Mouse (Mus musculus) embryo, embryonic 11.5 days (tissue): ENCODE data around the gene Gli2.

Source experiments
- DNase-seq: peaks from one replicate; pipeline ENCODE4 v3.0.0-alpha.2; 2012; ENCODE audit warnings: low read depth, low spot score

The Gli2 gene

DNA sequence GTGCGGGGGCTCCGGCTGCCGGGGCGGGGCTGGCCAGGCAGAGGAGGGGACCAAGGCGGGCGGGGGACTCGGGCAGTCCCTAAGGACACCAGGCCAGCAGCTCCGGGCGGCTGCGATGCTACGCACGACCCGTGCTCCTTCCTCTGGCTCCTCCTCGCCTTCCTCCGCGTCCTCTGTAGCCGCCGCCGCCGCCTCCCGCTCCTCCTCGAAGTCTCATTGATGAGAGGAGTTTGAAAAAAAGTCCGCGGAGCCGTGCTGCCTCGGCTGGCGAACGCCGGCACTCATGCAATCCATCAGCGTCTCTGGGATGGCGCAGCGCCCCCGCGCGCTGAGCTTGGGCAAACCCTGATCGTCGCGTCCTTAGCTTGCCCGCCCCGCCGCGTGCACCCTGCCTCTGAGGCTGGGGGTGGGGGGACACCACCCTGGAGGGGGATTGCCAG, at the start of gene Gli2:
Gene Gli2, minus strand, starts transcription at position 218 of the 440 bp plus-strand sequence.
- DNase-seq, result peak; percentile 85

DNA sequence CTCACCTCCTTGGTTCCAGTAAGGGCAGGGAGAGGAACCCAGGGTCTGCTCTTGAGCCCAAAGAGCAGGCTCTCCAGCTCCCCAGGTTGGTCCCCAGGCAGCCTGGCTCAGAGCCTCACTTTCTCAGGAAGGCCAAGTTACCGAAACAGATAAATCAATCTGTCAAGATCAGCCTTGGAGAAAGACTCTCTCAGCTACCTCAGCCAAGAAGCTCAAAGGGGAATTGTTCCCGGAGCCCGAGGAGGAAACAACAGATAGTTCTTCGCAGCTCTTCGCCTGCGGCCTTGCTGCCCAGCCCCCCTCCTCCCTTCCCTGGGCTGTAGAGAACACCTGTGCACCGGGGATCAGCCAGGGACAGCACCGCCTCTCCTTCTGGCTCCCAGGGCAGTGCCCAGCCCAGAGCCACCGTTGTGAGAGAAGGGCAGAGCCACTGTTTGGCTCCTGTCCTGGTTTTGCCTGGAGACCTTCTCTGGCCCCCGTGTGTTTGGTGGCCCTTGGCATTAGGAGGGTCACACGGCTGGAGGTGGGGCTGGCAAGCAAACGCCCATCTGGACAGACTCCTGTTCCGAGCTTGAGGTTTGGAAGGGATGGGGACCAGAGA, 44.6 kb upstream of the Gli2 start:
- DNase-seq, result peak; percentile 13

DNA sequence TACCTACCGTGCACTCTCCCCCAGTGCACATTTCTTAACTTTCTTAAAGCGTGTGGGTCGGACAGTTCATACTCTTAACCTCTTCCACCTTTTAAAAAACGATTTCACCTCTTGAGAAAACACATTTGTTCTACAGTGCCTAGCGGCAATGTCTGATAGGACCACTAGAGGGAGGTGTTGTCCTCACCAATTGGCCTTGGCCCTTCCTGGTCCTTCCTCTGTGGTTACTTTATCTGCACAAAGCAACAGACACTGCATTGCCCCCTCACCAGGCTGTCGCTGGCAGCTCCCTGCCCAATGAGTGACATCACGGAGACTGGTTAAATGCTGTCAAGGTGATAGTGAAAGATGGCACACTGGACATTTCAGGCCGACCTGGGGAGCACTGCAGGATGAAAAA, 40.3 kb upstream of the Gli2 start:
- peak; percentile 62 for DNase-seq

DNA sequence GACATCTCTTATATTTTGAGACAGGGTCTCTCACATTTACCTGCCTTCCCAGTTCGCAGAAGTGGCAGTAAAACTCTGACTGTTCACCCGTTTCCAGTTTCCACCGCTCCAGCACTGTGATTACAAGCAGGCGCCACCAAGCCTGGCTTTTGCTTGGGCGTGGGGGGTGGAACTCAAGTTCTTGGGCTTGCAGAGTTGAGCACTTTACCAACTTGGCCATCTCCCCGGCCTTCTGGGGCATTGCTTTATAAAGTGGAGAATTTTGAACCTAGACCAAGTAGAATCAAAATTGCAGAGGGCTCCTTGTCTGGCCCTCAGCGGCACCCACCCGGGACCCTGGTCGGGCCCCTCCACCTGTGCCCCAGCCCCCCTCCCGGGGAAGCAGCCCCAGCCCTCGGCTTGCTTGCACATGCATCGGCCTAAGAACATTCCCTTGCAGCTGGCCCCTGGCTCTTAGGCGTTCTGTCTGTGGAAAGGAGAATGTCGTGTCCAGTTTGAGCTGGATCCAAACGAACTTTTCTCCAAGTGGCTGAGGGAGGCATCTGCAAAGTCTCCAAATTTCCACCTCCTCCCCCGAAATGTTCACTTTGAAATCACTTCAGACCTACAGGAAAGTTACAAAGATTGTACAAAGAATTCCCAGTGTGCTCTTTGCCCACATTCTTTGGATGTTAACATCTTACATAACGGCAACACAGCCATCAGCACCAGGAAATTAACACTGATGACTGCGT, 36.6 kb upstream of the Gli2 start:
- no peak for DNase-seq

DNA sequence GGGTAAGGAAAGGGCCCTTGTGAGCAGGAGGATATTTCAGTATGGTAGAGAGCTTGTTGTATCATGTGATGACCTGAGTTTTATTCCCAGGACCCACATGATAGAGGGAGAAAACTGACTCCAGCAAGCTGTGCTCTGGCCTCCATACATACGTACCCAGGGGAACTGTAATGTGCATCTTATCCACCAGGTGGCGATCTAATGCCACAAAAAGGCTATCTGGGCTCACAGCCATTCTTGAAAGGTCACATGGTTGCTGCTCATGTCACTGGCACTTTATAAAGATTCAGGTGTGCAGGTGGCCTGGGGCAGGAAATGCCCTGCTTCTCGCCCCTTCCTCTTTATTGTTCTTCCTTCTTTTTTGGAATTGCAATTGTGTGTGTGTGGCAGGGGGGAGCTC, 34.1 kb upstream of the Gli2 start:
- peak; percentile 69 for DNase-seq

DNA sequence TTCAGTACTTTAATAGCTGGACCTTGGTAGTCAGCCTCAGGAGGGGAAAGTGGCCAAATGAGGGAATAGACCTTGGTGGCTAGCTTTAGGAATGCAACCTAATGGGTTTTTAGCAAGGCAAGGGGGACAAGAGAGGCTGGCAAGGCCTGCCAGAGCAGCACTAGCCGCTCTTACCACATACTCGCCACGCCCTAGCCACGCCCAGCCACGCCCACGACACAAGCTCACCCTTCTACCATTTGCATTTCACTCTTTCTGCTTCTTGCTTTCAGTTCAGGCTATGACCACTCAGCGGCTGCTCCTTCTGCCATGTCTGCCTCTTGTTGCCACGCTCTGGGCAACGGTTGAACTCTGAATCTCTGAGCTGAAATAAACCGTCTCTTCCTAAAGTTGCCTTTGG, 32.4 kb upstream of the Gli2 start:
- DNase-seq, result no peak

DNA sequence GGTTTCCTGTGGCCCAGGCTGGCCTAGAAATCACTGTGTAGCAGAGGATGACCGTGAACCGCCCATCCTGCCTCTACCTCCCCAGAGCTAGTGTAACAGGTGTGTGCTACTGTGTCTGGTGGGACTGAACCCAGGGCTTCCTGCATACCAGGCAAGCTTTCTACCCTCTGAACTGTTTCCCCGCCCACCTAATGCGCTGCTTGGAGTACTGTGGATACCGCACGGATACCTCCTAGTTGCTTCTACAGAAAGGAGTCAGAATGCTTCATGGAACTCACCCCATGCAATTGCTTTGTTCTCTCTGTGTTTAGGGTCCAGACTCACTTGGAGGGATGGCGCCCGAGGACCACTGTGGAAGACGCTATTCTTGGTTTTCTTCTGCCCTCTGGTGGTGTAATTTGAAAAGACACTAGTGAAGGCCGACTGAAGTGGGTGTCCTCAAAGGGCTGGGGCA, 30.1 kb upstream of the Gli2 start:
- peak; percentile 71 for DNase-seq

DNA sequence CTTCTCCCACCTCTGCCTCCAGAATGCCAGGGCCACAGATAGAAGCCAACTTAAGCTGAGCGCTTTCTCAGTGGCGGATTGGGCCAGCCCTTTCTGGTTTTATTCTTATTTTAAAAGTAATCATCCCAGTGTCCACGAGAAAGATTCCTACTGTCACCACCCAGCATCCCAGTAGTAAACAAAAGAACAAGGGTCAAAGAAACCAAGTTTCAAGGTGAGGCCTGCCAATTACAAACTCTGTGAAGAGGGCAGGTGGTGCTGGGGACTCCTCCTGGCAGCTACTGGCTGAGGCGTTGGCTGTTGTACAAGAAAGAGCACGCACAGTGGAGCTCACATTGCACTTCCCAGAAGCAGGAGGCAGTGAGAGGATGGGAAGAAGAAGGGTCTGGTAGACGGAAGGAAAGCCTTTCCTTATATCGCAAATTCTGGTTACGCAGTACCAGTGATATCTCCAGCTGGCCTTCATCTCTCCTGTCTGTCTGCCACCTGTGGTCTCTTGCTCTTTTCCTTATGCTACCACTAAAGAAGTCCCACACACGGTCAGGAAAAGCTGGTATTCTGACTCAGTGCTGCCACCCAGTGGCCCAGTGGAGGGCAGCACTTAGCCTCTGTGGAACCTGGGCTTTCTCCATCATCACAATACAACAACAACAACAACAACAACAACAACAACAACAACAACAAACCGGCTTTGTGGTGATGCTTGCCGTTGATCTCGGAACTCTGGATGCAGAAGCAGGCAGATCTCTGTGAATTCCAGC, 29.0 kb upstream of the Gli2 start:
- peak; percentile 34 for DNase-seq

DNA sequence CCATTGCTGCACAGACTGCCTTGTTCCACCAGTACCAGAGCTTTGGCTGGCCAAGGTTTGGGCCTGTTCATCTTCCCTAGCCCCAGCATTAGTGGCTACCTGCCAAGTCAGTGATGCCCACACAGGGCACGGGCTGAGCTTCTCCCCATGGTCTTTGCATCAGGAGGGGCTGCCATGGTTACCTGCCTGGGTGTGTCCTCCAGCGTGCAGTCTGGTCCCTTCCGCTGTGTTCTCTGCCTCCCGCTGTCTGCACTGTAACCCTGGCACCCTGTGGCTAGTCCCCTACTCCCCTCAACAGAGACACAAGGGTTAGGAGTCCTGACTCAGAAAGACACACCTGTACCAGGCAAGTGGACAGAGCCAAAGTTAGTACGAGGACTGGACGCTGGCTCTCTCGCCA, 24.5 kb upstream of the Gli2 start:
- no peak for DNase-seq

DNA sequence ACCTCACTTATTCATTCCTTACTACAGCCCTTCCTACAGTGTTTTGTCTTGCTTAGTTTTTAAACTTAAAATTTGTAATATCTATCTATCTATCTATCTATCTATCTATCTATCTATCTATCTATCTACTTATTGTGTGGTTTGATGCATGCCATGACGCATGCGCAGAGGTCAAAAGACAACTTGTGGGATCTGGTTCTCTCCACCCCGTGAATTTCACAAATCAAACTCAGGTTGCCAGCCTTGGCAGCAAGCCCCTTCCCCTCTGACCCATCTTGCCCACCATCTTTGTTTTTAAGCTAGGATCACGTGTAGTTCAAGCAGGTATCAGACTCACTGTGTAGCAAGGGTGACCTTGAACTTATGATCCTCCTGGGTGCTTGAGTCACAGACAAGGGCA, 22.9 kb upstream of the Gli2 start:
- no peak for DNase-seq

DNA sequence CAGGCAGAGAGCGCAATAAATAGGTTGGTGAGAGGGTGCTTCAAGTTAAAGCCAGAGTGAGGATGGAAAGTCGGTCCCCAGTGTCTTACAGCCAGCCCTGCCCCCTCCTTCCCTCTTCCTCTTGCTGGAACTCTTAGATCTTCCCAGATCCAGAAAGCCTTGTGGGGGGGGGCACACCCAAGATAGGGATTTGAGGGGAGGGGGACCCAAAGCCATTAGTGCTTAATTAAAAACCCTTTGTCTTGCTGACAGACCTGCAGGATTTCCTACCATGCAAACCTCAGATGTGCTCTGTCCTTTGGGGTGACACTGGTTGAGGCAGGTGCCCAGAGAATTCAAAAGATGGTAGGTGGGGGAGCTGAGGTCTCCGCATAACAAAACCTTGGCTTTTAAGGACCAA, 22.5 kb upstream of the Gli2 start:
- DNase-seq, result no peak

DNA sequence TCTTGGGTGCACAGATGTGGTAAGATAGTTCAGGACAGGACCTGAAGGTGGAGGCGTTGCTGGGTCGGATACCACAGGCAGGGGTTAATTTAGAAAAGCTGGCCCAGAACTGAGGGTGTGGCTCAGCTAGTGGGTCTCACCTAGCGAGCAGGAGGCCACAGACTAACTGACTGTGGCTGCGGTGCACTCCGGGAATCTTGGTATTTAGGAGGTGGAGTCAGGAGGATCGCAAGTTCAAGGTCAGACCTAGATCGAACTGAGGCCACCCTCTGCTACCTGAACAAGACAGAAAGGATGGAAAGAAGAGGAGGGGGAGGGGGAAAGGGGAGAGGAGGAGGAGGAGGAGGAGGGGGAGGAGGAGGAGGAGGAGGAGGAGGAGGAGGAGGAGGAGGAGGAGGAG, 22.1 kb upstream of the Gli2 start:
- DNase-seq, result no peak

DNA sequence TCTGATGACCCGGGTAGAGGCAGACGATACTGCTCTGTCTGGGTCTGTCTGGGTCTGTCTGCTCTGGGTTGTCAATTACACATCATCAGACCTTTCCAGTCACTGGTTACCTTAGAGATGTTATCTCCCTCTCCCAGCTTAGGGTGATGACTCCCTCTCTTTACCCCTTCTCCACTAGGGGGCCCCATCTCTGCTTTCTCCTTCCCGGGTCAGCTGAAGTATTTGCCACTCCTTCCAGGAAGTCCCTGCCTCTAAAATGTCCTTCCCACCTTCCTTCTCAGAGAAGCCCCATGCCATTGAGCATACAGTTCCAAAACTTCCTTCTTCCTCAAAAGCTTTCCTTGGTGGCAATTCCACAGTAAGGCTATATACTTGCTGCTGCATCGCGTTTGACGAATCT, 21.5 kb upstream of the Gli2 start:
- DNase-seq, result no peak

DNA sequence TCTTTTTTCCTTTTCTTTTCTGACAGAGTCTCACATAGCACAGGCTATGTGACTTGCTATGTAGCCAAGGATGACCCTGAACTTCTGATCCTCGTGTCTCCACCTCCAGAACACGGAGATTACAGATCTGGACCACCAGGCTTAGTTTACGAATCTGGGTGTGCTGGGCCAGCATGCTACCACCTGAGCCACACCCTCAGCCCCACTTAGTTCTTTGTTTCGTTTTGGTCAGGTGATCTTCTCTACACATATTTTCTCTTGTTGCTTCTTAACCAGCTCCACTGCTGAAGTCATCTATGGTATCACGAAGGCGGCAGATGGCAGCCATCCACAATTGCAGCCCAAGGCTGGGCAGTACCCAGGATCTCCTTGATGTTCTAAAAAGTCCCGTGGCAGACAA, 20.5 kb upstream of the Gli2 start:
- DNase-seq, result no peak

DNA sequence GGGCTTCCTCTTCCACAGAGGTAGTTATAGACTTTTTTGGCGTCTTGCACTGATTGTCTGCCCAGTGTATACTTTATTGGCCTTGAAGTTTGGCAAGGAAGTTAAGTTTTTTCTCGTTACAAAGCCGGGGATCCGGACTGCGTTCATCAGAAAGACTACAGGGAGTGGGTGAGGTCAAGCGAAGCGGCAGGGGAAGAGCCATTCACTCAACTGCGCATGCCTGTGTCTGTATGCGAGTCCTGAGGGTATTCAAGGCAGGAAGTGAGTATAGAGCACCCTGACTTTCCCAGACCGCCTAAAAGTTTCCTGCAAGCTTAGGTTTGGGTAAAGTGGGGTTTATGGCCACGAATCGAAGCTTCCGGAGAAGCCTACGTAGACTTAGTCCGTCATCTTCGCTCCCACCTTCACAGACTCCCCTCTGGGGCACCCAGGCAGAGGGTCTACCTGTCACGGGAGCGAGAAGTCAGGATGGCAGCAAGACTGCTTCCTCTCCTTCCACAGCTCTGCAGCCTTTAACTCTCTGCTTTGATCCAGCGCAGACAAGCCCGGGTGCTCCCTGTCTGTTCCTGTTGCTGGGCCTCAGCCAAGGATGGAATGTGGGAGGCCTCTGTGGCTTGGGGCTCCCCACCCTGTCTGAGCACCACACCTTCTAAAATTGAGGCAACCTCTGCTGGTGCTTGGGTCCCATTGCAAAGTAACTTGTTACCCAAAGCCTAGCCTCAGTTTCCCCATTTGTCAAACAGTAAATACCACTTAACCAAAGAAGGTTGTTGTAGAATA, 11.7 kb upstream of the Gli2 start:
- no peak for DNase-seq

DNA sequence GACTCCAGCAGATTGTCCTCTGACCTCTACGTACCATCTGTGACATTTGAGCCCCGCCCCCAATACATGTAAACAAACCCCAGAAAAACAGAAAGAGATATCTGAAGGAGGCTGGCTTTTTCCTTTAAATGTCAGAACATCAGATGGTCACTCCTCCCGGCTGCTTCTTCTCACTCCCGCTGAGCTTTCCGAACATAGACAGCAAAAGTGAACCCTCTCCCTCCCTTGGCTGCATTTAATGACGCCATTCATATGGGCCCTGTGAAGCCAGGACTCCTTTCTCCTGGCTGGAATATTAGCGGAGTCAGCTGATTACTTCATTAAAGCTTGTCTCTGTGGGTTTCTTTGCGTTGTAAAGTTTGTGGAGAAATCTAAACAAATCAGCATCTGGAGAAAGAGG, 3.1 kb upstream of the Gli2 start:
- DNase-seq, result no peak

DNA sequence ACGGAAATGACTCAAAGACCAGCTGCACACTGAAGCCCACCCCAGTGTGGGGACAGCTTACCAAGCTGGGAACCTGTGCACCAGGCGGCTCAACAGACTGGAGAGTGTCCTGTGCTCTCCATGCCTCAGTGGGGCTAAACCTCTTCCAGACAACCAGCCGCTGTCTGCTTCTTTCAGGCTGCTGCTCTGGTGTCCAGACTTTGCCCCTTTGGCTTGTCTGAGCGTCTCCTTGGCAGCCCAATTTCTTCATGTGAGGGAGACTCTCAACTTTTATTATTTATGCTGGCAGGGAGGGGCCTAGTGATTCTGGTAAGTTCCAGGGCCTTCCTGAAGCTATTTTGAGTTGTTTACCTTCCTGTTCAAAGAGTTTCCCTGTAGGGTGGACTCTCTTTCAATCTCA, 2.4 kb upstream of the Gli2 start:
- no peak for DNase-seq

DNA sequence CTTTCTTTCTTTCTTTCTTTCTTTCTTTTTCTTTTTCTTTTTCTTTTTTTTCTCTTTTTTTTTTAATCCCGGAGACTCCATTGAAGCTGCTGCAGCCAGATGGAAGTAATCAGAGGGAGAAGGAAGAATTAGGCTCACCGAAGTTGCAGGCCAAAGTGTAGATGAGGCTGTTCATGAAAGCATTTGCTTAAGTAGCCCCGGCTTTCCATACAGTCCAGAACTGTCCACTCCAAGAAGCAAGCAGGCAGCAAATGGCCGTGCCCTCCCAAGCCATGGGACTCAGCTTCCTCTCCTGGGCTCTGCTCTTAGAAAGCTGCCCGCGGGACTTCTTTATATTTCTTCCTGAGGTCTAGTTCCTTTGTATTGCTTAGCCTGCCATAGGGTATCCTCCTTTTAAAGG, 1.0 kb upstream of the Gli2 start:
- no peak for DNase-seq

DNA sequence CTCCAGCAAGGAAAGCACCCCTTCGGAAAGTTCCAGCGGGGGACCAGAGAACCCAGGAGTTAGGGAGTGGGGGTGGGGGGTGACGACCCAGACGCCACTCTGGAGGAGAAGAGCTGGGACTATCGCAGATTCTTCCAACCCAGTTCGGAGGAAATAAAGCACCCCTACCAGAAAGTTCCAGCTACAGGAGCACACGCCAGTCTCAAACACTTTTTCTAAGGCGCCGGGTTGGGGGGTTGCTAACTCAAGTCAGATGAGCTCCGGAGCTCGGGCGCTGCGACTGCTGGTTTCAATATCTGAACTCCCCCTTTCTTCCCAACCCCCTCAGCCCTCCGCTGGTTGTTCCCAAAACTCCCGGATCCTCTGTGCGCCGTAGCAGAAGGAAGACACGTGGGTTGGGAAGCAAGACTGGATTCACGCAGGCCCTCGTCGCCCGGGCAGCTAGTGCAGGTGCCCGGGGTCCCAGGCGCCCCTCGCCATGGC, 494 bp upstream of the Gli2 start:
- DNase-seq, result peak; percentile 65

DNA sequence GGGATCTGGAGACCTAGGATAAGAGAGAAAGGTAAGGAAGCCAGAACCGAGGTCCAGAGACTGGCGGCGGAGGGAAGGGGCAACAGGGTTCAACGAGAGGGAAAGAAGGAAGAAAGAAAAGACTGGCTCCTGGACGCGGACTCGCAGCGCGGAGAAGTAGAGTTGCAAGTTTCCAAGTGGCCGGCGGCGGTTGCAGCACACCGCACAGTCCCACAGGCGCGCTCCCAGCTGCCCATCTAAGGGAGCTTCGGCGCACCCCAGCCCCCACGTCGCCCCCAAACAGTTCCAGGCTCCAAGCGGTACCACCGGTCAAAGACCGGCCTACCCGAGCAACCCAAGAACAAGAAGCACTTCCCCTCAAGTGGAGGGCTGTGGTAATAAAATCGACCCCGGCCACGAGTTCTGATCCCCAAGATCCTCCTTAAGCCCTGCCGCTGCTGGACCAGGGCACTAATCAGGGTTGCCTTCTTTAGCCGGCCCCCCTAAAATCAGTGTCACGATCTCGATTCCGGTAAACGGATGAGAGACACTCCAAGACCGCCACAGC, 715 bp downstream of the Gli2 start:
- no peak for DNase-seq

DNA sequence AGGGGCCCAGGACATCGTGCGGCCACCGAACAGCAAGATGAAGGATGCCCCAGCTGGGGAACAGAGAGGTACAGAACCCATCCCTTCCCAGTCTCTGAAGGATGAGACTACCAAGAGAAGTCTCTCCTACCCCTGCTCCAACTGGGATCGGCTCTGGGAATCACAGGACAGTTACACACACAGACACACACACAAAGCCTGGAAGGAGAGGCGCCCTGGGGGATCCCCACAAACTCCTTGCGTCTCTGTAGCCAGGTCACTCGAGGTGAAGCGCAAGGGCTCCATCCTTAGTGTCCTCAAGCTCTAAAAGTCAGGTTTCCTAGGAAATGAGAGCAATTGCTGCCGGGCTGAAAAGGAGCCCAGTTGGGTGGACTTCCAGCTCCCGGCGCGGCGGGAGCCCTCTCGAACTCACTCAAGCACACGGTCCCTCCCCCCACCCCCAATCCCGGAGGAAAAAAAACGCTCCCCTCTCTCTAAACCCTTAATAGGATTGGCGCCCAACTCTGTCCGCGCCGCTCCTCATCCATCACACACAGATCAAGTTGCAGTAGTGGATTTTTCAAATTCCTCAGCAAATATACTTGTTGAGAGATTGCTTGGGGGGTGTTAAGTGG, 1.4 kb downstream of the Gli2 start:
- DNase-seq, result peak; percentile 59
